In the genomic region with DNA sequence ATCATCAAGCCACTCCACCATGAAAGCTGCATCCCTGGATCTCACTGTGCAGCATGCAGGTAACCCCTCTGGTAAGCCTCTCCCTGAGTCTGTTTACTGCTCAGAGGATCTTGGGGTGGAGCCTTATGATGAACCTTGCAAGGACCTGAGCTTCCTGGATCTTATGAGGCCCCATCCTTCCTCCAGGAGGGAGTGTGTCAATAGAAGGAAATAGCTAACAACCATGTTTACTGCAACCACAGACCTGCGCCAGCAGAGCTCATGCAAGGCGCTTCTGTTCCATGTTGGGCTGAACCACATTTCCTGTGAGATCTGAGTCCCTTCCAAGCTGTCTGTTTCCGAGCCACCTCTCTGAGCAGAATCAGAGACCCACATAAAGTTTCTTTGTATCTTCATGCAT, we compare ENCODE assay signal across 9 mouse cellular contexts. TPM values are rescaled to one million over a fixed set of nuclear protein-coding genes. Genes with fewer than 3 reads are reported as not detected.
DNase-seq lines count a peak whose midpoint lies in the region; ATAC-seq and TF ChIP-seq lines count a peak whose summit lies in the region.
"Had no signal": no experiment of that assay in that cellular context is flagged by ENCODE, and none has a peak within 500 bp of the region (broad histone marks: within the 10 kb centered on the region; RNA-seq: fewer than 3 reads in every experiment).

No protein-coding gene starts in this region.

- TF ChIP-seq EP300 in stomach, postnatal 0 days (optimal IDR thresholded peaks at IDR 0.05), result no peak

- 22% methylated on average over 3 of the region's 3 CpGs for WGBS in heart, embryonic 15.5 days
- WGBS in liver, embryonic 12.5 days (ENCODE audit: insufficient replicate concordance), result 49% methylated on average over 3 of the region's 3 CpGs
- WGBS in stomach, postnatal 0 days, result 36% methylated on average over 3 of the region's 3 CpGs

- no peaks in the 10 kb centered on the region for H3K27me3 ChIP-seq in heart, embryonic 15.5 days
- H3K27me3 ChIP-seq in liver, embryonic 12.5 days (replicated peaks), result no peaks in the 10 kb centered on the region
- H3K27me3 ChIP-seq in stomach, postnatal 0 days (ENCODE audit: control insufficient read depth, insufficient read depth, low read length), result no peaks in the 10 kb centered on the region

- TF ChIP-seq CTCF in stomach, postnatal 0 days (IDR thresholded peaks at IDR 0.05; ENCODE audit: low read depth), result no peak

- H3K4me1 ChIP-seq in heart, embryonic 15.5 days (replicated peaks), result peaks cover 61% of the 10 kb centered on the region
- peaks cover 54% of the 10 kb centered on the region for H3K4me1 ChIP-seq in liver, embryonic 12.5 days
- peaks cover 28% of the 10 kb centered on the region for H3K4me1 ChIP-seq in stomach, postnatal 0 days (replicated peaks; ENCODE audit: control insufficient read depth, insufficient read depth)

- H3K9ac ChIP-seq in heart, embryonic 15.5 days, result peak overlapping the region; percentile 7; the same call in 1 of the 2 replicates
- no peak overlapping the region for H3K9ac ChIP-seq in liver, embryonic 12.5 days
- no peak overlapping the region for H3K9ac ChIP-seq in stomach, postnatal 0 days (ENCODE audit: low read length)
- H3K9ac ChIP-seq: liver, embryonic 14.5 days had no signal

- peak; percentile 27 for ATAC-seq in heart, embryonic 15.5 days (replicated peaks; ENCODE audit: insufficient number of reproducible peaks, insufficient read depth, low FRiP score, low read depth)
- no peak for ATAC-seq in liver, embryonic 12.5 days
- ATAC-seq in stomach, postnatal 0 days (ENCODE audit: low FRiP score, low TSS enrichment), result peak; percentile 74

- no peak overlapping the region for H3K4me3 ChIP-seq in heart, embryonic 15.5 days
- no peak overlapping the region for H3K4me3 ChIP-seq in liver, embryonic 12.5 days
- H3K4me3 ChIP-seq in stomach, postnatal 0 days (ENCODE audit: low read depth, low read length), result no peak overlapping the region

- DNase-seq in kidney, adult 11 months, result peak; percentile 13
- no peak for DNase-seq in kidney, adult 18-20 months
- DNase-seq in stomach, postnatal 0 days (ENCODE audit: low spot score), result no peak
- no peak for DNase-seq in urinary bladder, adult 2 months (ENCODE audit: low spot score)
- DNase-seq in urinary bladder, postnatal 10 days (ENCODE audit: low spot score), result no peak
- no peak for DNase-seq in spleen, postnatal 14 days (ENCODE audit: low spot score in 2 of 2)

- H3K36me3 ChIP-seq in heart, embryonic 15.5 days, result peaks cover 13% of the 10 kb centered on the region
- peaks cover 10% of the 10 kb centered on the region; the same call in 1 of the 2 replicates for H3K36me3 ChIP-seq in liver, embryonic 12.5 days
- no peaks in the 10 kb centered on the region for H3K36me3 ChIP-seq in stomach, postnatal 0 days (ENCODE audit: control insufficient read depth, insufficient read depth, low read length)

- H3K4me2 ChIP-seq in heart, embryonic 15.5 days, result no peak overlapping the region
- H3K4me2 ChIP-seq in liver, embryonic 12.5 days, result no peak overlapping the region
- no peak overlapping the region for H3K4me2 ChIP-seq in stomach, postnatal 0 days (replicated peaks; ENCODE audit: low read depth)

- H3K9me3 ChIP-seq in heart, embryonic 15.5 days (replicated peaks), result no peaks in the 10 kb centered on the region
- no peaks in the 10 kb centered on the region for H3K9me3 ChIP-seq in liver, embryonic 12.5 days (replicated peaks)
- no peaks in the 10 kb centered on the region for H3K9me3 ChIP-seq in stomach, postnatal 0 days (ENCODE audit: control insufficient read depth, low read length)

- H3K27ac ChIP-seq in heart, embryonic 15.5 days, result peak overlapping the region; percentile 89
- peak overlapping the region; percentile 72 for H3K27ac ChIP-seq in liver, embryonic 12.5 days
- H3K27ac ChIP-seq in stomach, postnatal 0 days (replicated peaks), result peak overlapping the region; percentile 84
- H3K27ac ChIP-seq: liver, embryonic 14.5 days had no signal

RNA-seq across cellular contexts. Expression of a gene that starts 10.0 kb away (rescaled TPM):
- 121 and 127 TPM in 2 replicates for polyA plus RNA-seq in heart, embryonic 15.5 days (2015; fragmentation: Nextera tagmentation; extraction: Ambion mirVana)
- polyA plus RNA-seq in liver, embryonic 12.5 days (2016; fragmentation: Nextera tagmentation; extraction: Ambion mirVana), result 24.7 and 25.3 TPM in 2 replicates
- 9.4 and 9.6 TPM in 2 replicates for polyA plus RNA-seq in stomach, postnatal 0 days (2015; fragmentation: Nextera tagmentation; extraction: Ambion mirVana)
- 35.4 and 51.7 TPM in 2 replicates for polyA plus RNA-seq in urinary bladder, adult 2 months (2012; rRNA removed)
